Mouse (Mus musculus): ENCODE results near the gene Kcnj14.

The Kcnj14 gene

GRCm38 (mm10) chr7:45797661-45798510 lies 26.7 kb downstream of the Kcnj14 start:
- no peak for DNase-seq (ENCODE audit: low spot score)

GRCm38 (mm10) chr7:45796950-45797349 lies 27.6 kb downstream of the Kcnj14 start:
- DNase-seq (ENCODE audit: low spot score), result no peak

DNA sequence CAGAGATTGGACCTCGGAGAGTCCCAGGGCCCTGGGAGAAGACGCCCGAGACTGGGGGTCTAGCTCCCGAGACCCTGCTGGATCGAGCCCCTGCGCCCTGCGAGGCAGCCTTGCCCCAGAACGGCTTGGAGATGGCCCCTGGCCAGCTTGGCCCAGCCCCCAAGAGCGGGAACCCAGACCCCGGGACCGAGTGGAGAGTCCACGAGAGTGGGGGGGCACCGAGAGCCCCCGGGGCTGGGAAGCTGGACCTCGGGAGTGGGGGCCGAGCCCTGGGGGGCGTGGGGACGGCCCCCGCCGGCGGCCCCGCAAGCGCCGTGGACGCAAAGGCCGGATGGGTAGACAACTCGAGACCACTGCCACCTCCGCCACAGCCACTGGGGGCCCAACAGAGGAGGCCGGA lies 29.6 kb downstream of the Kcnj14 start:
- no peak for DNase-seq (ENCODE audit: low spot score)

DNA sequence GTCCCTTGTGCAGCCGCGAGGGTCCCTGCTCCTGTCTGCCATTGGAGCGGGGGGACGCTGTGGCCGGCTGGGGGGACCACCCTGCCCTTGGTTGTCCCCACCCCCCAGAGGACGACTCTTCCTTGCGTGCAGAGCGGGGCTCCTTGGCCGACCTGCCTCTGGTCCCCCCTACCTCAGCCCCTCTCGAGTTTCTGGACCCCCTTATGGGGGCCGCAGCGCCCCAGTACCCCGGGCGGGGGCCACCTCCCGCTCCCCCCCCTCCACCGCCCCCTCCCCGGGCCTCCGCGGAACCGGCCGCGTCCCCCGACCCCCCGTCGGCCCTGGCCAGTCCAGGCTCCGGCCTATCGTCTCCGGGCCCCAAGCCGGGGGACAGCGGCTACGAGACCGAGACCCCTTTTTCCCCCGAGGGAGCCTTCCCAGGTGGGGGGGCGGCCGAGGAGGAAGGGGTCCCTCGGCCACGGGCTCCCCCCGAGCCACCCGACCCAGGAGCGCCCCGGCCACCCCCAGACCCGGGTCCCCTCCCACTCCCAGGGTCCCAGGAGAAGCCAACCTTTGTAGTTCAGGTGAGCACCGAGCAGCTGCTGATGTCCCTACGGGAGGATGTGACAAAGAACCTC lies 30.5 kb downstream of the Kcnj14 start:
- DNase-seq (ENCODE audit: low spot score), result no peak

DNA sequence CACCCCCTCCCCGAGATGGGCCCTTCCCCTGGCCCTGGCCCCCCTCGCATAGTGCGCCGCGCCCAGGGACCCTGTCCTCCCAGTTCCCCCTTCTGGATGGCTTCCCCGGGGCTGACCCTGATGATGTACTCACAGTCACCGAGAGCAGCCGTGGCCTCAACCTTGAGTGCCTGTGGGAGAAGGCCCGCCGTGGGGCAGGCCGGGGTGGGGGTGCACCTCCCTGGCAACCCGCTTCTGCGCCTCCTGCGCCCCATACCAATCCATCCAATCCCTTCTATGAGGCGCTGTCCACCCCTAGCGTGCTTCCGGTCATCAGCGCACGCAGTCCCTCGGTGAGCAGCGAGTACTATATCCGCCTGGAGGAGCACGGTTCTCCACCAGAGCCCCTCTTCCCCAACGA lies 31.3 kb downstream of the Kcnj14 start:
- DNase-seq (ENCODE audit: low spot score), result no peak

GRCm38 (mm10) chr7:45791756-45792490 lies 32.7 kb downstream of the Kcnj14 start:
- DNase-seq (ENCODE audit: low spot score), result no peak

DNA sequence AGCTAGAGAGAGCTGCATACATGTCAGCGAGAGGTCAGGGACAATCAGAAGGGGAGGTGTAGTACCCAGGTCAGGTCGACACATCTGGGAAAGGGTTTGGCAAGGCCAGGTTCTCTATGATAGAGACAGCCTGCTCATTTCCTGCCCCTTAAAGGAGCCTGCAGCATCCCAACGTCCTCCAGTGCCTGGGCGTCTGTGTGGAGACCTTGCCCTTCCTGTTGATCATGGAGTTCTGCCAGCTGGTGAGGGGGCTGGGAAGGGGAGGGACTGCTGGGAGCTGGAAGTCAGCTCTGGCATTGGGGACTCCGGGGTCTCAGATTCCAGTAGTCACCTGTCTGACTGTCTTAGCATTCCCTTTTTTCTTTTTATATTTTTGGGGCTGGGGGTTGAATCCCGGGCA lies 33.9 kb downstream of the Kcnj14 start:
- DNase-seq (ENCODE audit: low spot score), result no peak

DNA sequence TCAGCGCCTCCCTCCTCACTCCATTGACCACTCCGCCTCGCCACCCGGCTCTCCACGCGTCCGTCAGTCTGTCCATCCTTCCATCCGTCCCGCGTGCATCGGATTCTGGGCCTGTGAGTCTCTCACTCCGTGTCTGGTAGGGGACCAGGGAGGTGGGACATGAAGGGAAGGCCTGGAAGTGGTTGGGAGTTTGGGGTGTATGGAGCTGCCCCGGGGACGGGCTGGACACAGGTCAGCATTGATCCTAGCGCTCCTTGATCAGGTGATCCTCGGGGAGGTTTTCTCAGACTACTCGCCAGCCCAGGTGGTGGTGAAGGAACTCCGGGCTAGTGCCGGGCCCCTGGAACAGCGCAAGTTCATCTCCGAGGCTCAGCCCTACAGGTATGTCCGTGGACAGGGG lies 36.9 kb downstream of the Kcnj14 start:
- DNase-seq (ENCODE audit: low spot score), result no peak

- no peak for DNase-seq (ENCODE audit: low spot score)
Measured at GRCm38 (mm10) chr7:45786661-45787413, 37.7 kb downstream of the Kcnj14 start.

DNA sequence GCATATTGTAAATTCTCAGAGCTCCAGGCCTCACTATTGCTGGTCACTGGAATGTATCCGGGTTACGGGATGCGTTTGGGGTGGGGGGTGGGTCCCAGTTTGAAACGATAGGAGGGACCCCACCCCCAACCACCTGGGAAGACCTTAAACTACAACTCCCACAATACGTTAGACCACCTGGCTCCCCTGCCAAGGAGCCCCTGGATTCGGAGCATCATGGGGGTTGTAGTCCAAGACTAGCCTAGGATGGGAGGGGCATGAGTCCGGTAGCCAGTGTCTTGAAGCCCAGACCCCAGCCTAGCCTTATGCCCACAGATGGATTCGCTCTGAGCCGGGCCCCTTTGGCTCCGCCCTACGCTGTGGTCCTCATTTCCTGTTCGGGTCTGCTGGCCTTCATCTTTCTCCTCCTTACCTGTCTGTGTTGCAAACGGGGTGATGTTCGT lies 38.4 kb downstream of the Kcnj14 start:
- no peak for DNase-seq (ENCODE audit: low spot score)

GRCm38 (mm10) chr7:45785388-45786135 lies 39.0 kb downstream of the Kcnj14 start:
- no peak for DNase-seq (ENCODE audit: low spot score)

DNA sequence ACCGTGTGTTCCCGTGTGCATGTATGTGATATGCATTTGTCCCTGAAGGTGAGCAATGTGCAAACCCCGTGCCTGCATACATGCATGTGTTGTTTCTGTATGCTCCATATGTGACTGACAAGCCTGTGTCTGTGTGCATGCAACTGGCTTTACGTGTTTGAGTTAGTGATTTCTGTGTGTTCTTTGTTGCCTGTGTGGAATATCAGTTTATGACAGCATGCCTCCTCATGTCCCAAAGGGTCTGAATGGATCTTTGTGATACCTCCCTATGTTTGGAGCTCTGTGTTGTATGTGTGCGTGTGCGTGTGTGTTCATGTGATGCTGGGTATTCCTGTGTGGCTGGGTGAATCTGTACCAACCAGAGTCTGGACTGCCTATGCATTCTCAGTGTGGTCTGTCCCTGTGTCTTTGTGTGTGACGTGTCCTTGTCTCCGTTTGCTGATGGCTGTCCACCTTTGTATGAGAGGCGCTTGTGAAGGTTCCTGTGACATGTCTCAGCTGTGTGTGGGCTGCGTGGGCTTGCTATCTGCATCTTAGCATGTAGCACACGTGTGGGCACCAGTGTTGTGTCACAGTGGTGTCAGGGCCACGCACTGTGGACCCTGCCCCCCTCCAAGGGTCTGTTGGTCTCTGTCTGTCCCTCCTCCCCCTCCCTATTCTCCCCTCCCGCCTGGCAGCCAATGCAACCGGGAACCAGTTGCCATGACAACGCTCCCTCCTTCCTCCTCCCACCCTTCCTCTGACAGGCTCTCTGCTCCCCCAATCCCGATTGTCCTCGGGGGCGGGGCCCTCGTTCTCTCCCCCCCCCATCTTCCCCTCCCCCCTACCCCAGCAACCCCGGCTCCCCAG lies 39.8 kb downstream of the Kcnj14 start, which contains the start of gene Sult2b1:
Gene Sult2b1, minus strand, starts transcription at position 146 of the 849 bp plus-strand sequence.
- no peak for DNase-seq (ENCODE audit: low spot score)

GRCm38 (mm10) chr7:45783511-45784091 lies 41.0 kb downstream of the Kcnj14 start, which contains the start of gene Lmtk3:
Gene Lmtk3, plus strand, starts transcription at chr7:45783738.
- DNase-seq (ENCODE audit: low spot score), result peak; percentile 67

DNA sequence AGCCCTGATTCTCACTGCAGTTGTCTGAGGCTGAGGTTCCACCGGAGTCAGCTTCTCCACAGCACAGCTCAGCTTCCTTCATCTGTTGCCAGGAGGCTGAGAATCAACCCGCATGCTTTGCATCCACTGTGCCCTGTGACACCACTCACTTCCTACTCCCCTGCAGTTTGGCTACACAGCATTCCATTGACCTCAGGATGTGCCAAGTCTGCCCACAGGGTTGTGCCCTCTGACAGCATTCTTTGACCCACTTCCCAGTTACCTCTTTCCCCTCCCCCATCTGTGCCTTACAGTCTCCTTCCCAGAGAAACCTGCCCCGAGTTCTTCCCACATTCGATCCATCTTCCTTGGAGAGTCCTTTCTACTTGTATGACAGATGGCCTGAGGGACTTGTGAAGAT lies 42.3 kb downstream of the Kcnj14 start:
- no peak for DNase-seq (ENCODE audit: low spot score)

DNA sequence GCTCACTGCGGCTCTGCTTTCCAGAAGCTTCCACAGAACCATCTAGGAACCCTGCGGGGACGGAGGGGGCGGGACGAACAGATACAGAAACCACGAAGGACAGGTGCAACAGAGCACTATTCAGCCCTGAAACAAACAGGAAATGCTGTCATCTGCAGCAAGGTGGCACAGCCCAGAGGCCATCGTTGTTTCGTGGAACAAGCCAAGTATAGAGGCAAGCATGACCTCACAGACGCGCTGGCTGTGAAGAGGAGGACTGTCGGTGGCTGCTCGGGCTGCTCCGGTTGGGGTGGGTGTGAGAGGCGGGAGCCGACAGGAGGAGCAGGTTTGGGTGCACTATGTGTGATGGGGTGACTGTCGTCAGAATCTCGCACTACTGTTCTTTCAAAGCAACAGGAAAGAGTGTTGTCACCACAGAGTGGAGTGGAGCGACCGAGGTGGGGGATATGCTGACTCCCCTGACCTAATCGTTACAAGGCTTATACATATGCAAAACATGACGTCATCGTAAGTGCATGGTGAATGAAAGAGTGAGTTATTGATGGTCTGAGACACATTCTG lies 45.4 kb downstream of the Kcnj14 start:
- DNase-seq (ENCODE audit: low spot score), result no peak

- no peak for DNase-seq (ENCODE audit: low spot score)
Measured at GRCm38 (mm10) chr7:45775237-45775636, 49.3 kb downstream of the Kcnj14 start.

GRCm38 (mm10) chr7:45771101-45771500 lies 53.5 kb downstream of the Kcnj14 start:
- DNase-seq (ENCODE audit: low spot score), result no peak

- DNase-seq (ENCODE audit: low spot score), result no peak
Measured at GRCm38 (mm10) chr7:45770427-45771082, 54.0 kb downstream of the Kcnj14 start.

- DNase-seq (ENCODE audit: low spot score), result no peak
Measured at GRCm38 (mm10) chr7:45767500-45767899, 57.1 kb downstream of the Kcnj14 start.

Data from ovary, postnatal 36 days (tissue).